Mouse (Mus musculus): ENCODE measurements at regions not wholly inside any gene's neighbourhood (a gene's known extent, or its start where the extent isn't known, plus 50 kb on each side); places are given as distances from the start of the nearest gene placed in this dataset.

DNA sequence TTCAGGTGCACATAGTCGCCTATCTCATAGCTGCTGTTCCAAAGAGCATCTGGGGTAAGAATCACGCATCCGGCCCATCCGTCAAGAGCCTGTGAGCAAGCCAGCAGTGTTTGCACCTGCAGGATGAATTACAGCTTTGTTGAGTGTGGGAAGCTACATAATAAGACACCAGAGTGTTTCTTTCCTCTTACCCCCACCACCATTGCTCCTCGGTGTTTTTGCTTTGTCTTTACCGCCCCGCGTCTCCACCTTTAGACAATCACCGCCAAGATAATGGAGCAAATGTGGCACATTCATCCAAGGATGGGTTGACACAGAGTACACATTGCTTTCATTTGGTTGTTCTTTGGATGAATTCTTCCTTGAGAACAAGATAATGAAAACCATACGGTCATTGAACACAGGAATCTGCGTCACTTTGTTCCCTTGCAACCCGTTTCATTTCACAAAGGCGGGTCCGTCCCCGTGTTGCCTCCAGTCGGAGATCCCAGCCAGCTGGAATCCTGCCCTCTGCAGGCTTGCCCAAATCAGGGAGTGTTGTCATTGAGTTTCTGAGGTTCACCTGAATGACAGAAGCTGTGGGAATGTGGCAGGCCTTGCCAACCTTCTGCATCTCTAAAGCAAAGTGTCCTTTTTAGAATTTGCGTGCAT, 659.4 kb upstream of the Zeb2 start:
- Histone ChIP-seq H3K36me3 (ENCODE audit: control insufficient read depth, insufficient read depth, low read length) (no peaks in the 10 kb centered on the region), H3K9ac (ENCODE audit: low read length) (no peak overlapping the region), H3K4me2 (ENCODE audit: low read length) (no peak overlapping the region), H3K4me3 (ENCODE audit: low read depth, low read length) (no peak overlapping the region), H3K4me1 (replicated peaks; ENCODE audit: control insufficient read depth, insufficient read depth, low read length) (no peaks in the 10 kb centered on the region), H3K27ac (ENCODE audit: low read depth) (no peak overlapping the region), H3K27me3 (replicated peaks; ENCODE audit: control insufficient read depth, insufficient read depth, low read length) (no peaks in the 10 kb centered on the region), H3K9me3 (ENCODE audit: control insufficient read depth, low read length) (no peaks in the 10 kb centered on the region)
- ATAC-seq (replicated peaks; ENCODE audit: low FRiP score, low TSS enrichment, low read depth) (no peak), DNase-seq (ENCODE audit: low spot score) (no peak)
- 91% methylated on average over 17 of the region's 17 CpGs for WGBS

GRCm38 (mm10) chr2:45775691-45776090, 658.5 kb upstream of the Zeb2 start:
- Histone ChIP-seq H3K9me3 (ENCODE audit: control insufficient read depth, low read length) (no peaks in the 10 kb centered on the region), H3K4me2 (ENCODE audit: low read length) (no peak overlapping the region), H3K27me3 (replicated peaks; ENCODE audit: control insufficient read depth, insufficient read depth, low read length) (no peaks in the 10 kb centered on the region), H3K36me3 (ENCODE audit: control insufficient read depth, insufficient read depth, low read length) (no peaks in the 10 kb centered on the region), H3K4me1 (replicated peaks; ENCODE audit: control insufficient read depth, insufficient read depth, low read length) (no peaks in the 10 kb centered on the region), H3K9ac (ENCODE audit: low read length) (no peak overlapping the region), H3K27ac (ENCODE audit: low read depth) (no peak overlapping the region), H3K4me3 (ENCODE audit: low read depth, low read length) (no peak overlapping the region)
- no peak for ATAC-seq (replicated peaks; ENCODE audit: low FRiP score, low TSS enrichment, low read depth)
- DNase-seq (ENCODE audit: low spot score) = no peak
- 91% methylated on average over 4 of the region's 4 CpGs for WGBS

- Histone ChIP-seq H3K27ac (ENCODE audit: low read depth) (no peak overlapping the region), H3K9ac (ENCODE audit: low read length) (no peak overlapping the region), H3K4me3 (ENCODE audit: low read depth, low read length) (no peak overlapping the region), H3K9me3 (ENCODE audit: control insufficient read depth, low read length) (no peaks in the 10 kb centered on the region), H3K27me3 (replicated peaks; ENCODE audit: control insufficient read depth, insufficient read depth, low read length) (no peaks in the 10 kb centered on the region), H3K4me1 (replicated peaks; ENCODE audit: control insufficient read depth, insufficient read depth, low read length) (no peaks in the 10 kb centered on the region), H3K4me2 (ENCODE audit: low read length) (no peak overlapping the region), H3K36me3 (ENCODE audit: control insufficient read depth, insufficient read depth, low read length) (no peaks in the 10 kb centered on the region)
- WGBS = 88% methylated on average over 3 of the region's 3 CpGs
- DNase-seq (ENCODE audit: low spot score) = no peak
- no peak for ATAC-seq (replicated peaks; ENCODE audit: low FRiP score, low TSS enrichment, low read depth)
These were observed 657.2 kb upstream of the Zeb2 start for GRCm38 (mm10) chr2:45774416-45774815.

DNA sequence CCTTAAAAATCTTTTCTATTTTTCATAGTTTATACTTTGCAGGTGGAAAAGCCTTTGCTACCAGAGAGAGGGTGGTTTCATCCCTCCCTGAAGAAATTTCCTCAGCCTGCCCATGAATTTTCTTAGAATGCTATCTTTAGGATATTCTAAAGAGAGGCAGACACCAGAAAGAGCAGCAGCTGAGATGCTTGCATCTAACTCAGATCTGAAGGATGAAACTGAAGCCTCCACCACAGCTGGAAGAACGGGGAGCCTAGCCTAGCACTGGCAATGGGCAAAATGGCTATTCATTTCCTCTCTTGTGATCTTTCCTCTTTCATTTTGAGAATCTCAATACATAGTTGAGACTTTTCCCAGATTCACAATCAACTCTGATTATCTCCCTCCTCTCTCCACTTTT, 640.0 kb upstream of the Zeb2 start:
- Histone ChIP-seq H3K4me3 (ENCODE audit: low read depth, low read length) (no peak overlapping the region), H3K36me3 (ENCODE audit: control insufficient read depth, insufficient read depth, low read length) (no peaks in the 10 kb centered on the region), H3K27ac (ENCODE audit: low read depth) (no peak overlapping the region), H3K9me3 (ENCODE audit: control insufficient read depth, low read length) (no peaks in the 10 kb centered on the region), H3K27me3 (replicated peaks; ENCODE audit: control insufficient read depth, insufficient read depth, low read length) (no peaks in the 10 kb centered on the region), H3K4me2 (ENCODE audit: low read length) (no peak overlapping the region), H3K9ac (ENCODE audit: low read length) (no peak overlapping the region), H3K4me1 (replicated peaks; ENCODE audit: control insufficient read depth, insufficient read depth, low read length) (no peaks in the 10 kb centered on the region)
- ATAC-seq (replicated peaks; ENCODE audit: low FRiP score, low TSS enrichment, low read depth) (no peak), DNase-seq (ENCODE audit: low spot score) (no peak)
- 64% methylated on average over 1 of the region's 1 CpGs for WGBS

GRCm38 (mm10) chr2:45756395-45756794, 639.2 kb upstream of the Zeb2 start:
- no peak overlapping the region for H3K4me2 ChIP-seq (ENCODE audit: low read length)
- H3K27me3 ChIP-seq (replicated peaks; ENCODE audit: control insufficient read depth, insufficient read depth, low read length) = no peaks in the 10 kb centered on the region
- ATAC-seq (replicated peaks; ENCODE audit: low FRiP score, low TSS enrichment, low read depth) = no peak
- H3K4me3 ChIP-seq (ENCODE audit: low read depth, low read length) = no peak overlapping the region
- H3K4me1 ChIP-seq (replicated peaks; ENCODE audit: control insufficient read depth, insufficient read depth, low read length) = no peaks in the 10 kb centered on the region
- no peaks in the 10 kb centered on the region for H3K9me3 ChIP-seq (ENCODE audit: control insufficient read depth, low read length)
- 82% methylated on average over 3 of the region's 3 CpGs for WGBS
- DNase-seq (ENCODE audit: low spot score) = no peak
- no peak overlapping the region for H3K27ac ChIP-seq (ENCODE audit: low read depth)
- H3K9ac ChIP-seq (ENCODE audit: low read length) = no peak overlapping the region
- H3K36me3 ChIP-seq (ENCODE audit: control insufficient read depth, insufficient read depth, low read length) = no peaks in the 10 kb centered on the region

GRCm38 (mm10) chr2:45751746-45752145, 634.6 kb upstream of the Zeb2 start:
- H3K4me3 ChIP-seq (ENCODE audit: low read depth, low read length) = no peak overlapping the region
- no peak for ATAC-seq (replicated peaks; ENCODE audit: low FRiP score, low TSS enrichment, low read depth)

GRCm38 (mm10) chr2:45749379-45749778, 632.2 kb upstream of the Zeb2 start:
- Histone ChIP-seq H3K27me3 (replicated peaks; ENCODE audit: control insufficient read depth, insufficient read depth, low read length) (no peaks in the 10 kb centered on the region), H3K9me3 (ENCODE audit: control insufficient read depth, low read length) (no peaks in the 10 kb centered on the region), H3K27ac (ENCODE audit: low read depth) (no peak overlapping the region), H3K4me1 (replicated peaks; ENCODE audit: control insufficient read depth, insufficient read depth, low read length) (0 out of 2 replicates have a peak, but pooled peaks cover 3% of the 10 kb centered on the region), H3K4me3 (ENCODE audit: low read depth, low read length) (no peak overlapping the region), H3K36me3 (ENCODE audit: control insufficient read depth, insufficient read depth, low read length) (no peaks in the 10 kb centered on the region), H3K4me2 (ENCODE audit: low read length) (no peak overlapping the region), H3K9ac (ENCODE audit: low read length) (no peak overlapping the region)
- 81% methylated on average over 2 of the region's 2 CpGs for WGBS
- DNase-seq (ENCODE audit: low spot score) (no peak), ATAC-seq (replicated peaks; ENCODE audit: low FRiP score, low TSS enrichment, low read depth) (no peak)

More at GRCm38 (mm10) chr2:45751746-45752145, 634.6 kb upstream of the Zeb2 start:
- no peak overlapping the region for H3K27ac ChIP-seq (ENCODE audit: low read depth)
- H3K9me3 ChIP-seq (ENCODE audit: control insufficient read depth, low read length) = no peaks in the 10 kb centered on the region
- no peak overlapping the region for H3K4me2 ChIP-seq (ENCODE audit: low read length)
- no peak overlapping the region for H3K9ac ChIP-seq (ENCODE audit: low read length)
- 0 out of 2 replicates have a peak, but pooled peaks cover 3% of the 10 kb centered on the region for H3K4me1 ChIP-seq (replicated peaks; ENCODE audit: control insufficient read depth, insufficient read depth, low read length)
- 76% methylated on average over 2 of the region's 2 CpGs for WGBS
- H3K36me3 ChIP-seq (ENCODE audit: control insufficient read depth, insufficient read depth, low read length) = no peaks in the 10 kb centered on the region
- no peak for DNase-seq (ENCODE audit: low spot score)
- no peaks in the 10 kb centered on the region for H3K27me3 ChIP-seq (replicated peaks; ENCODE audit: control insufficient read depth, insufficient read depth, low read length)

- peak overlapping the region; percentile 54 for H3K27ac ChIP-seq (ENCODE audit: low read depth)
- no peak overlapping the region for H3K4me3 ChIP-seq (ENCODE audit: low read depth, low read length)
- DNase-seq (ENCODE audit: low spot score) = no peak
- no peaks in the 10 kb centered on the region for H3K36me3 ChIP-seq (ENCODE audit: control insufficient read depth, insufficient read depth, low read length)
- no peaks in the 10 kb centered on the region for H3K9me3 ChIP-seq (ENCODE audit: control insufficient read depth, low read length)
- H3K4me2 ChIP-seq (ENCODE audit: low read length) = no peak overlapping the region
- H3K9ac ChIP-seq (ENCODE audit: low read length) = no peak overlapping the region
- no peaks in the 10 kb centered on the region for H3K27me3 ChIP-seq (replicated peaks; ENCODE audit: control insufficient read depth, insufficient read depth, low read length)
- H3K4me1 ChIP-seq (replicated peaks; ENCODE audit: control insufficient read depth, insufficient read depth, low read length) = 0 out of 2 replicates have a peak, but pooled peaks cover 3% of the 10 kb centered on the region
- no peak for ATAC-seq (replicated peaks; ENCODE audit: low FRiP score, low TSS enrichment, low read depth)
- WGBS = 50% methylated on average over 7 of the region's 7 CpGs
These were observed 630.4 kb upstream of the Zeb2 start for GRCm38 (mm10) chr2:45747263-45748236.

Data from intestine, embryonic 14.5 days (tissue).